Comparison of ENCODE assay signal across 8 mouse cellular contexts in genomic region chr17:35783944-35784343, GRCm38 (mm10). TPM values are rescaled to one million over a fixed set of nuclear protein-coding genes. Genes with fewer than 3 reads are reported as not detected.
DNase-seq lines count a peak whose midpoint lies in the region; ATAC-seq and TF ChIP-seq lines count a peak whose summit lies in the region.

No protein-coding gene starts in this region.

- ATAC-seq in liver, embryonic 14.5 days (ENCODE audit: insufficient read depth), result peak; percentile 71

- peaks cover 6 to 29% of the 10 kb centered on the region in 2 experiments; a peak in 3 of 4 replicates for H3K4me1 ChIP-seq in liver, embryonic 14.5 days (replicated peaks; ENCODE audit: control insufficient read depth in 2 of 2, insufficient read depth in 2 of 2, low read length in 1 of 2)
- no peaks in the 10 kb centered on the region for H3K4me1 ChIP-seq in kidney, adult 2 months (ENCODE audit: control insufficient read depth, insufficient read depth, low read length)

- no peak overlapping the region for H3K4me2 ChIP-seq in liver, embryonic 14.5 days (ENCODE audit: low read depth)

- WGBS in liver, embryonic 14.5 days (ENCODE audit: insufficient replicate concordance), result 37% methylated on average over 6 of the region's 6 CpGs
- WGBS in kidney, adult 2 months, result 88% methylated on average over 6 of the region's 6 CpGs

- TF ChIP-seq EP300 in liver, embryonic 14.5 days (IDR thresholded peaks at IDR 0.05; ENCODE audit: low read depth), result peak; percentile 27; the same call in 1 of the 2 replicates

- H3K36me3 ChIP-seq in liver, embryonic 14.5 days (replicated peaks; ENCODE audit: control insufficient read depth, insufficient read depth, low read depth), result no peaks in the 10 kb centered on the region
- H3K36me3 ChIP-seq in kidney, adult 2 months (ENCODE audit: control insufficient read depth, insufficient read depth, low read length), result no peaks in the 10 kb centered on the region

- no peak overlapping the region for H3K27ac ChIP-seq in liver, embryonic 14.5 days
- H3K27ac ChIP-seq in kidney, adult 2 months (ENCODE audit: insufficient read depth, low read depth, low read length), result no peak overlapping the region

- TF ChIP-seq POLR2A in kidney, adult 2 months (IDR thresholded peaks at IDR 0.05; ENCODE audit: low read depth, low read length), result no peak

- H3K9me3 ChIP-seq in liver, embryonic 14.5 days (ENCODE audit: control insufficient read depth, low read length), result no peaks in the 10 kb centered on the region

- H3K27me3 ChIP-seq in liver, embryonic 14.5 days (ENCODE audit: control insufficient read depth, insufficient read depth, low read length), result no peaks in the 10 kb centered on the region
- H3K27me3 ChIP-seq in kidney, adult 2 months (replicated peaks; ENCODE audit: control insufficient read depth, insufficient read depth, low read length), result no peaks in the 10 kb centered on the region

- no peak overlapping the region for H3K4me3 ChIP-seq in liver, embryonic 14.5 days (ENCODE audit: insufficient read depth in 1 of 2, low read depth in 2 of 2, low read length in 2 of 2)
- H3K4me3 ChIP-seq in kidney, adult 2 months (ENCODE audit: insufficient read depth, low read depth, low read length), result no peak overlapping the region

- H3K9ac ChIP-seq in liver, embryonic 14.5 days (replicated peaks), result no peak overlapping the region

- peak; percentile 7 for DNase-seq in embryo, embryonic 11 days
- DNase-seq in embryo, embryonic 10 days (ENCODE audit: low spot score), result no peak
- DNase-seq in right cerebral cortex, postnatal 10 days (ENCODE audit: low spot score in 2 of 2), result peak; percentile 59 to 75
- no peak for DNase-seq in right cerebral cortex, postnatal 36 days (ENCODE audit: low spot score in 2 of 2)
- DNase-seq in liver, embryonic 14.5 days (ENCODE audit: low read depth in 3 of 3, low spot score in 3 of 3), result no peak
- peak; percentile 16 for DNase-seq in telencephalon, adult 2 months (ENCODE audit: low read depth, low spot score)
- DNase-seq in kidney, adult 2 months, result no peak
- DNase-seq in thymus, postnatal 10 days (ENCODE audit: low spot score in 2 of 2), result no peak

- TF ChIP-seq CTCF in liver, embryonic 14.5 days (IDR thresholded peaks at IDR 0.05; ENCODE audit: low read depth), result no peak
- no peak for TF ChIP-seq CTCF in kidney, adult 2 months (conservative IDR thresholded peaks at IDR 0.05; ENCODE audit: insufficient read depth, insufficient read length, low read depth, low read length)

RNA-seq across cellular contexts. Expression of gene Ier3, which starts 37.5 kb away (rescaled TPM):
- polyA plus RNA-seq in liver, embryonic 14.5 days (2012; rRNA removed), result 10.2 and 11.0 TPM in 2 replicates
- 11.6 and 13.2 TPM in 2 replicates for polyA plus RNA-seq in liver, embryonic 14.5 days (2014; fragmentation: Nextera tagmentation; extraction: Ambion mirVana)
- 26.3 and 28.4 TPM in 2 replicates for polyA plus RNA-seq in kidney, adult 2 months (2012; rRNA removed)

RNA-seq across cellular contexts. Expression of gene Flot1, which starts 39.1 kb away (rescaled TPM):
- 22.4 and 34.7 TPM in 2 replicates for polyA plus RNA-seq in liver, embryonic 14.5 days (2012; rRNA removed)
- 27.8 and 29.2 TPM in 2 replicates for polyA plus RNA-seq in liver, embryonic 14.5 days (2014; fragmentation: Nextera tagmentation; extraction: Ambion mirVana)
- 45.3 and 45.7 TPM in 2 replicates for polyA plus RNA-seq in kidney, adult 2 months (2012; rRNA removed)

RNA-seq across cellular contexts. Expression of gene Tubb5, which starts 54.2 kb away (rescaled TPM):
- polyA plus RNA-seq in liver, embryonic 14.5 days (2012; rRNA removed), result 460 and 467 TPM in 2 replicates
- polyA plus RNA-seq in liver, embryonic 14.5 days (2014; fragmentation: Nextera tagmentation; extraction: Ambion mirVana), result 330 and 363 TPM in 2 replicates
- 98.9 and 109 TPM in 2 replicates for polyA plus RNA-seq in kidney, adult 2 months (2012; rRNA removed)

RNA-seq across cellular contexts. Expression of gene Mdc1, which starts 57.4 kb away (rescaled TPM):
- 9.2 and 10.0 TPM in 2 replicates for polyA plus RNA-seq in liver, embryonic 14.5 days (2012; rRNA removed)
- 6.3 and 9.1 TPM in 2 replicates for polyA plus RNA-seq in liver, embryonic 14.5 days (2014; fragmentation: Nextera tagmentation; extraction: Ambion mirVana)
- polyA plus RNA-seq in kidney, adult 2 months (2012; rRNA removed), result 5.7 TPM in 2 replicates

Comparison
In these comparisons a context has a peak if more than half of its experiments do, and no peak if none do; other contexts are left out.
1. DNase-seq: peak in embryo, embryonic 11 days (single experiment), right cerebral cortex, postnatal 10 days (2 of 2) and telencephalon, adult 2 months (single experiment); none in embryo, embryonic 10 days (single experiment), right cerebral cortex, postnatal 36 days (0 of 2), liver, embryonic 14.5 days (0 of 3), kidney, adult 2 months (single experiment) and thymus, postnatal 10 days (0 of 2).